ENCODE assay signal across 9 mouse cellular contexts in genomic region chr9:31913739-31914591, GRCm38 (mm10). TPM values are rescaled to one million over a fixed set of nuclear protein-coding genes. Genes with fewer than 3 reads are reported as not detected.
DNase-seq lines count a peak whose midpoint lies in the region; ATAC-seq lines count a peak whose summit lies in the region.
"Had no signal": no experiment of that assay in that cellular context is flagged by ENCODE, and none has a peak within 500 bp of the region (broad histone marks: within the 10 kb centered on the region; RNA-seq: fewer than 3 reads in every experiment).

No protein-coding gene starts in this region.

- H3K4me1 ChIP-seq in kidney, embryonic 16.5 days (ENCODE audit: insufficient read depth, low read length): peaks cover 16% of the 10 kb centered on the region
- H3K4me1 ChIP-seq in hindbrain, embryonic 13.5 days (replicated peaks): peaks cover 28% of the 10 kb centered on the region
- peaks cover 29% of the 10 kb centered on the region for H3K4me1 ChIP-seq in midbrain, embryonic 13.5 days (replicated peaks)

- H3K4me3 ChIP-seq in kidney, embryonic 16.5 days (ENCODE audit: low read length): peak overlapping the region; percentile 57
- H3K4me3 ChIP-seq in hindbrain, embryonic 13.5 days: peak overlapping the region; percentile 61
- peak overlapping the region; percentile 59 for H3K4me3 ChIP-seq in midbrain, embryonic 13.5 days (replicated peaks)

- H3K27me3 ChIP-seq in kidney, embryonic 16.5 days (ENCODE audit: insufficient read depth, low read length): peaks cover 87% of the 10 kb centered on the region
- H3K27me3 ChIP-seq in hindbrain, embryonic 13.5 days: peaks cover 94% of the 10 kb centered on the region
- H3K27me3 ChIP-seq in midbrain, embryonic 13.5 days: peaks cover 93% of the 10 kb centered on the region

- H3K36me3 ChIP-seq in kidney, embryonic 16.5 days (ENCODE audit: insufficient read depth, low read length): no peaks in the 10 kb centered on the region
- no peaks in the 10 kb centered on the region for H3K36me3 ChIP-seq in hindbrain, embryonic 13.5 days
- H3K36me3 ChIP-seq in midbrain, embryonic 13.5 days: no peaks in the 10 kb centered on the region

- ATAC-seq in kidney, embryonic 16.5 days (ENCODE audit: low FRiP score, low TSS enrichment): peak; percentile 35; the same call in 1 of the 2 replicates
- ATAC-seq in hindbrain, embryonic 13.5 days (ENCODE audit: low FRiP score): no peak
- peak; percentile 51; the same call in 1 of the 2 replicates for ATAC-seq in midbrain, embryonic 13.5 days
- no peak for ATAC-seq in erythroblast, adult 5-6 weeks (replicated peaks; ENCODE audit: low FRiP score, poor library complexity, severe bottlenecking)
- ATAC-seq: Patski had no signal

- under 1% methylated on average over 54 of the region's 54 CpGs for WGBS in kidney, embryonic 16.5 days
- WGBS in hindbrain, embryonic 13.5 days: under 1% methylated on average over 54 of the region's 54 CpGs
- WGBS in midbrain, embryonic 13.5 days: under 1% methylated on average over 54 of the region's 54 CpGs

- H3K27ac ChIP-seq in kidney, embryonic 16.5 days (ENCODE audit: low read length): no peak overlapping the region
- no peak overlapping the region for H3K27ac ChIP-seq in hindbrain, embryonic 13.5 days
- H3K27ac ChIP-seq in midbrain, embryonic 13.5 days: no peak overlapping the region

- H3K9ac ChIP-seq in kidney, embryonic 16.5 days (replicated peaks; ENCODE audit: low read length): no peak overlapping the region
- peak overlapping the region; percentile 70 for H3K9ac ChIP-seq in hindbrain, embryonic 13.5 days
- no peak overlapping the region; the same call in 1 of the 2 replicates for H3K9ac ChIP-seq in midbrain, embryonic 13.5 days (replicated peaks)

- DNase-seq in kidney, adult 9 months: no peak
- peak; percentile 57 for DNase-seq in embryo, embryonic 10.5 days (ENCODE audit: low spot score)
- no peak for DNase-seq in thymus, postnatal 10 days (ENCODE audit: low spot score in 2 of 2)
- DNase-seq in frontal cortex, postnatal 36 days (ENCODE audit: low spot score in 2 of 2): no peak

- no peaks in the 10 kb centered on the region for H3K9me3 ChIP-seq in kidney, embryonic 16.5 days (ENCODE audit: low read length)
- no peaks in the 10 kb centered on the region for H3K9me3 ChIP-seq in hindbrain, embryonic 13.5 days
- no peaks in the 10 kb centered on the region for H3K9me3 ChIP-seq in midbrain, embryonic 13.5 days

- peak overlapping the region; percentile 97 for H3K4me2 ChIP-seq in kidney, embryonic 16.5 days (replicated peaks; ENCODE audit: low read depth, low read length)
- peak overlapping the region; percentile 99 for H3K4me2 ChIP-seq in hindbrain, embryonic 13.5 days
- H3K4me2 ChIP-seq in midbrain, embryonic 13.5 days (replicated peaks): peak overlapping the region; percentile 99

RNA-seq across cellular contexts. Expression of gene Barx2, which starts 0.7 kb away (rescaled TPM):
- not detected in 2 replicates for polyA plus RNA-seq in kidney, embryonic 16.5 days (2015; fragmentation: Nextera tagmentation; extraction: Ambion mirVana)
- not detected in 2 replicates for polyA plus RNA-seq in hindbrain, embryonic 13.5 days (2015; fragmentation: Nextera tagmentation; extraction: Ambion mirVana)
- polyA plus RNA-seq in midbrain, embryonic 13.5 days (2015; fragmentation: Nextera tagmentation; extraction: Ambion mirVana): 0.13 TPM in 1 of 2 replicates, not detected in the other
- total RNA-seq in erythroblast, adult 5-6 weeks (2015; ENCODE audit: low replicate concordance): not detected in 2 replicates
- total RNA-seq in erythroblast, adult 5-6 weeks (2017; ENCODE audit: low replicate concordance): not detected in 2 replicates

Comparison
In these comparisons a context has a peak if more than half of its experiments do, and no peak if none do; other contexts are left out.
1. ATAC-seq: peak in kidney, embryonic 16.5 days (single experiment) and midbrain, embryonic 13.5 days (single experiment); none in hindbrain, embryonic 13.5 days (single experiment) and erythroblast, adult 5-6 weeks (single experiment).
2. Peak in every context shown above with its lines, with median percentiles within 50 percentile points of each other: H3K4me2 ChIP-seq and H3K4me3 ChIP-seq.